In the genomic region with DNA sequence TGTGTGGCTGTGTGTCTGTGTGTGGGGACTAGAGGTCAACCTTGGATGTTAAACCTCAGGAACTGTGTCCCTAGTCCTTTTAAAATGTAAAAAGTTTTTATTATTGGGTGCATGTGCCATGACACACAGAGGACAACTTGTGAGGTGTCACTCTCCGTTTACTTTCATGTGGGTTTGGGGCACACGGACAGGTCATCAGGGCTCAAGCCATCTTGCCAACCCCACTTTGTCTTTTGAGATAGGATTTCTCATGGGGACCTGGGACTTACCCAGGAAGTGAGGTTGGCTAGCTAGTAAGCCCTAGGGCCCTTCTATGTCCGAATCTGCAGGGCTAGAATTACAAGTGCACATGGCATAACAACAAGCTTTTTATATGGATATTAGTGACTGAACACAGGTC, we compare ENCODE assay signal across 21 mouse cellular contexts.
"Had no signal": no experiment of that assay in that cellular context is flagged by ENCODE, and none has a peak within 500 bp of the region (broad histone marks: within the 10 kb centered on the region; RNA-seq: fewer than 3 reads in every experiment).

No protein-coding gene starts in this region.

- H3K4me1 ChIP-seq: lung, embryonic 15.5 days; midbrain, embryonic 10.5 days; midbrain, embryonic 12.5 days; neural tube, embryonic 12.5 days; stomach, embryonic 15.5 days had no signal

- H3K4me3 ChIP-seq: liver, embryonic 15.5 days; lung, embryonic 15.5 days; midbrain, embryonic 10.5 days; midbrain, embryonic 12.5 days; myocyte; neural tube, embryonic 12.5 days; stomach, embryonic 15.5 days had no signal

- DNase-seq: liver, postnatal 0 days; lung, adult 2 months; lung, postnatal 14 days; lung, postnatal 36 days; midbrain, embryonic 14.5 days; right cerebral cortex, postnatal 14 days; right cerebral cortex, postnatal 4 days; spleen, adult 18-20 months; thymus, adult 2 months; thymus, postnatal 25 days; thymus, postnatal 4 days had no signal

- H3K27ac ChIP-seq: liver, embryonic 15.5 days; lung, embryonic 15.5 days; midbrain, embryonic 10.5 days; midbrain, embryonic 12.5 days; neural tube, embryonic 12.5 days; stomach, embryonic 15.5 days; stomach, postnatal 0 days had no signal

- ATAC-seq: lung, postnatal 0 days; midbrain, embryonic 16.5 days had no signal

- H3K36me3 ChIP-seq: stomach, embryonic 15.5 days had no signal

- H3K9me3 ChIP-seq: liver, embryonic 15.5 days; lung, embryonic 15.5 days; midbrain, embryonic 10.5 days; midbrain, embryonic 12.5 days; neural tube, embryonic 12.5 days; stomach, embryonic 15.5 days had no signal

- H3K9ac ChIP-seq: liver, embryonic 15.5 days; liver, postnatal 0 days; lung, embryonic 15.5 days; midbrain, embryonic 12.5 days; neural tube, embryonic 12.5 days; stomach, embryonic 15.5 days had no signal

- H3K27me3 ChIP-seq: liver, embryonic 15.5 days; lung, embryonic 15.5 days; midbrain, embryonic 12.5 days; neural tube, embryonic 12.5 days; stomach, embryonic 15.5 days had no signal

- H3K4me2 ChIP-seq: liver, embryonic 15.5 days; lung, embryonic 15.5 days; midbrain, embryonic 12.5 days; neural tube, embryonic 12.5 days; stomach, embryonic 15.5 days had no signal
